Mouse (Mus musculus) neutrophil, adult 83 days (primary cell): ENCODE data around the gene Chst8. TPM values are rescaled to one million over a fixed set of nuclear protein-coding genes. Genes with fewer than 3 reads are reported as not detected.

Source experiments
- total RNA-seq, 2 experiments: library from RNA; stranded (reverse); gene quantifications; one replicate each; pipeline ENCODE4 v1.2.4; 2023

Chst8 gene
- total RNA-seq, result not detected

GRCm38 (mm10) chr7:34812531-34813111 is at the start of gene Chst8:
Chst8 (minus strand) TSS chr7:34812711.

GRCm38 (mm10) chr7:34656632-34657031 is 155.9 kb downstream of the Chst8 start, which contains the start of gene Kctd15:
Kctd15 (minus strand) TSS chr7:34656732.

Other genes starting within 250 kb of the Chst8 start
- gene Kctd15, start 156.0 kb downstream of the Chst8 start, total RNA-seq, result not detected
- gene Pepd, start 99.7 kb upstream of the Chst8 start, total RNA-seq, result 10 to 100 TPM; 18.1 to 19.8 TPM
- gene Cebpg, start 243.9 kb upstream of the Chst8 start, total RNA-seq, result 10 to 100 TPM; 33.7 to 43.1 TPM